Mouse (Mus musculus) ES-Bruce4 (cell line): Measurements from ENCODE around the gene Ddc.

Source experiments
- CTCF ChIP-seq: IDR thresholded peaks from one replicate; pipeline ENCODE4 v1.8.1; 2011; ENCODE audit warnings: low read depth, low read length
- POLR2A ChIP-seq: IDR thresholded peaks from one replicate; pipeline ENCODE4 v1.8.1; 2011; ENCODE audit warnings: low read length; ENCODE audit not compliant: insufficient read depth

GRCm38 (mm10) chr11:11923345-11923744, 25.4 kb upstream of the Ddc start:
- no peak for TF ChIP-seq CTCF
- TF ChIP-seq POLR2A: no peak
